Mouse (Mus musculus) CH12.LX (cell line): ENCODE data around the gene Qser1. TPM values are rescaled to one million over a fixed set of nuclear protein-coding genes. Genes with fewer than 3 reads are reported as not detected.

Experiments
- DNase-seq: peaks from one replicate; pipeline ENCODE4 v3.0.0-alpha.2; 2013; ENCODE audit errors: extremely low read depth
- H3K27ac ChIP-seq: 2 replicates; pipeline ENCODE4 v1.5.1; 2012; ENCODE audit warnings: low read depth, mild to moderate bottlenecking, control low read depth, moderate library complexity; ENCODE audit not compliant: insufficient read depth
- H3K27me3 ChIP-seq: replicated peaks from 2 replicates; pipeline ENCODE3; 2012; ENCODE audit warnings: inconsistent platforms
- H3K36me3 ChIP-seq, 2 experiments: replicated peaks in 1 of 2; 2 replicates each; pipeline versions ENCODE3 to v1.6.1; 2012; ENCODE audit warnings: inconsistent platforms in 1 of 2, low read length in 1 of 2, mild to moderate bottlenecking in 1 of 2, mixed read lengths in 1 of 2, moderate library complexity in 1 of 2; ENCODE audit not compliant: control insufficient read depth in 1 of 2, insufficient read depth in 1 of 2
- H3K4me1 ChIP-seq, 2 experiments: 2 replicates each; pipeline ENCODE4 v1.6.1; 2012; ENCODE audit warnings: inconsistent platforms in 1 of 2, moderate library complexity in 1 of 2; ENCODE audit not compliant: insufficient read depth in 2 of 2, control insufficient read depth in 1 of 2
- H3K4me2 ChIP-seq: 2 replicates; pipeline ENCODE4 v1.6.1; 2012; ENCODE audit warnings: low read depth, mild to moderate bottlenecking, control low read depth; ENCODE audit not compliant: poor library complexity, insufficient read depth, severe bottlenecking
- H3K4me3 ChIP-seq, 3 experiments: fragments of 150-350 bp in 1 of 3; sonication (generic) in 1 of 3; replicated peaks in 1 of 3; 2 replicates each; pipeline versions ENCODE3 to v1.5.1; 2011 to 2012; ENCODE audit warnings: low read depth in 2 of 3, low read length in 2 of 3, mild to moderate bottlenecking in 2 of 3, moderate library complexity in 2 of 3, control low read depth in 1 of 3, improper control_type of control experiment in 1 of 3, inconsistent platforms in 1 of 3, mixed read lengths in 1 of 3; ENCODE audit not compliant: poor library complexity in 1 of 3
- H3K79me2 ChIP-seq: replicated peaks from 2 replicates; pipeline ENCODE4 v1.6.1; 2012; ENCODE audit warnings: mild to moderate bottlenecking, moderate library complexity; ENCODE audit not compliant: control insufficient read depth, poor library complexity, insufficient read depth, severe bottlenecking; ENCODE audit errors: extremely low read depth
- H3K9ac ChIP-seq: 2 replicates; pipeline ENCODE4 v1.6.1; 2012; ENCODE audit warnings: low read depth, mild to moderate bottlenecking, control low read depth, moderate library complexity; ENCODE audit not compliant: insufficient read depth
- H3K9me3 ChIP-seq: replicated peaks from 2 replicates; pipeline ENCODE3; 2012; ENCODE audit warnings: low read length, inconsistent platforms, mixed read lengths
- CHD1 ChIP-seq: IDR thresholded peaks from 2 replicates; pipeline ENCODE4 v1.6.1; 2012; ENCODE audit warnings: low read depth, low read length, improper control_type of control experiment, inconsistent platforms
- CTCF ChIP-seq, 2 experiments: IDR thresholded peaks in 1 of 2; conservative IDR thresholded peaks in 1 of 2; 2 replicates each; pipeline ENCODE4 v1.5.1; 2011 to 2012; ENCODE audit warnings: low read depth in 2 of 2, low read length in 2 of 2, improper control_type of control experiment in 1 of 2, inconsistent platforms in 1 of 2, mild to moderate bottlenecking in 1 of 2, moderate library complexity in 1 of 2
- E2F4 ChIP-seq: IDR thresholded peaks from 2 replicates; pipeline ENCODE4 v1.6.1; 2011; ENCODE audit warnings: low read depth, low read length, improper control_type of control experiment; ENCODE audit not compliant: insufficient replicate concordance
- ELF1 ChIP-seq: IDR thresholded peaks from 2 replicates; pipeline ENCODE4 v1.6.1; 2014; ENCODE audit warnings: low read depth, mild to moderate bottlenecking, inconsistent platforms, low read length, improper control_type of control experiment
- ETS1 ChIP-seq: conservative IDR thresholded peaks from 2 replicates; pipeline ENCODE4 v1.6.1; 2012; ENCODE audit warnings: low read depth, mild to moderate bottlenecking, inconsistent platforms, low read length, improper control_type of control experiment, moderate library complexity
- GABPA ChIP-seq: IDR thresholded peaks from 2 replicates; pipeline ENCODE4 v1.6.1; 2012; ENCODE audit warnings: low read depth, low read length, improper control_type of control experiment, inconsistent platforms; ENCODE audit not compliant: insufficient replicate concordance
- IRF4 ChIP-seq: IDR thresholded peaks from 2 replicates; pipeline ENCODE4 v1.6.1; 2014; ENCODE audit warnings: low read depth, mild to moderate bottlenecking, inconsistent platforms, low read length, improper control_type of control experiment
- JUN ChIP-seq: IDR thresholded peaks from 2 replicates; pipeline ENCODE4 v1.6.1; 2011; ENCODE audit warnings: low read depth, mild to moderate bottlenecking, low read length, improper control_type of control experiment, moderate library complexity; ENCODE audit not compliant: insufficient read depth
- JUND ChIP-seq: conservative IDR thresholded peaks from 2 replicates; pipeline ENCODE4 v1.6.1; 2011; ENCODE audit warnings: low read depth, low read length, improper control_type of control experiment
- KAT2A ChIP-seq: IDR thresholded peaks from 2 replicates; pipeline ENCODE4 v1.6.1; 2012; ENCODE audit warnings: low read length, improper control_type of control experiment, inconsistent platforms; ENCODE audit not compliant: insufficient replicate concordance
- MAFK ChIP-seq: IDR thresholded peaks from 2 replicates; pipeline ENCODE4 v1.6.1; 2011; ENCODE audit warnings: low read length, improper control_type of control experiment; ENCODE audit not compliant: insufficient replicate concordance
- MAX ChIP-seq: IDR thresholded peaks from 2 replicates; pipeline ENCODE4 v1.6.1; 2011; ENCODE audit warnings: low read length, improper control_type of control experiment
- MAZ ChIP-seq: IDR thresholded peaks from 2 replicates; pipeline ENCODE4 v1.6.1; 2012; ENCODE audit warnings: low read depth, mild to moderate bottlenecking, inconsistent platforms, low read length, improper control_type of control experiment, moderate library complexity
- MEF2A ChIP-seq: IDR thresholded peaks from 2 replicates; pipeline ENCODE4 v1.6.1; 2014; ENCODE audit warnings: low read depth, mild to moderate bottlenecking, inconsistent platforms, low read length, improper control_type of control experiment, borderline replicate concordance
- MXI1 ChIP-seq: IDR thresholded peaks from 2 replicates; pipeline ENCODE4 v1.6.1; 2011; ENCODE audit warnings: mild to moderate bottlenecking, low read depth, low read length, improper control_type of control experiment
- MYC ChIP-seq: IDR thresholded peaks from 2 replicates; pipeline ENCODE4 v1.6.1; 2011; ENCODE audit warnings: low read depth, mild to moderate bottlenecking, improper control_type of control experiment, low read length
- NELFE ChIP-seq: IDR thresholded peaks from 2 replicates; pipeline ENCODE4 v1.6.1; 2011; ENCODE audit warnings: low read depth, low read length, improper control_type of control experiment
- NRF1 ChIP-seq: IDR thresholded peaks from 2 replicates; pipeline ENCODE4 v1.6.1; 2014; ENCODE audit warnings: low read depth, mild to moderate bottlenecking, inconsistent platforms, low read length, improper control_type of control experiment, moderate library complexity
- PAX5 ChIP-seq: IDR thresholded peaks from 2 replicates; pipeline ENCODE4 v1.6.1; 2012; ENCODE audit warnings: low read length, inconsistent platforms, mixed read lengths
- POLR2AphosphoS2 ChIP-seq: IDR thresholded peaks from 2 replicates; pipeline ENCODE4 v1.6.1; 2011; ENCODE audit warnings: low read depth, low read length, improper control_type of control experiment
- RAD21 ChIP-seq: IDR thresholded peaks from 2 replicates; pipeline ENCODE4 v1.6.1; 2011; ENCODE audit warnings: low read depth, mild to moderate bottlenecking, low read length, improper control_type of control experiment, moderate library complexity
- RCOR1 ChIP-seq: conservative IDR thresholded peaks from 2 replicates; pipeline ENCODE4 v1.6.1; 2012; ENCODE audit warnings: low read depth, mild to moderate bottlenecking, inconsistent platforms, low read length, improper control_type of control experiment
- SIN3A ChIP-seq: IDR thresholded peaks from 2 replicates; pipeline ENCODE4 v1.6.1; 2012; ENCODE audit warnings: low read length, improper control_type of control experiment, inconsistent platforms
- SMC3 ChIP-seq: IDR thresholded peaks from 2 replicates; pipeline ENCODE4 v1.6.1; 2011; ENCODE audit warnings: low read depth, low read length, improper control_type of control experiment
- TBP ChIP-seq: conservative IDR thresholded peaks from 2 replicates; pipeline ENCODE4 v1.6.1; 2011; ENCODE audit warnings: low read depth, low read length, improper control_type of control experiment
- UBTF ChIP-seq: IDR thresholded peaks from 2 replicates; pipeline ENCODE4 v1.6.1; 2012; ENCODE audit warnings: low read depth, mild to moderate bottlenecking, inconsistent platforms, low read length, improper control_type of control experiment, moderate library complexity
- USF1 ChIP-seq: IDR thresholded peaks from 2 replicates; pipeline ENCODE4 v1.6.1; 2014; ENCODE audit warnings: low read depth, mild to moderate bottlenecking, inconsistent platforms, low read length, improper control_type of control experiment
- USF2 ChIP-seq: conservative IDR thresholded peaks from 2 replicates; pipeline ENCODE4 v1.6.1; 2011; ENCODE audit warnings: low read depth, low read length, improper control_type of control experiment
- ZC3H11A ChIP-seq: IDR thresholded peaks from 2 replicates; pipeline ENCODE4 v1.6.1; 2012; ENCODE audit warnings: low read depth, mild to moderate bottlenecking, inconsistent platforms, low read length, improper control_type of control experiment
- ZKSCAN1 ChIP-seq: IDR thresholded peaks from 2 replicates; pipeline ENCODE4 v1.6.1; 2012; ENCODE audit warnings: low read depth, inconsistent platforms, low read length, improper control_type of control experiment, borderline replicate concordance
- ZMIZ1 ChIP-seq: IDR thresholded peaks from 2 replicates; pipeline ENCODE4 v1.6.1; 2012; ENCODE audit warnings: low read depth, mild to moderate bottlenecking, inconsistent platforms, low read length, improper control_type of control experiment
- ZNF384 ChIP-seq: IDR thresholded peaks from 2 replicates; pipeline ENCODE4 v1.6.1; 2012; ENCODE audit warnings: low read depth, low read length, improper control_type of control experiment, inconsistent platforms
- dilution Hi-C: fragments of 300-500 bp; cut with MboI; formaldehyde crosslinking; loops from 2 replicates; pipeline ENCODE4 v1.14.3; 2020; ENCODE audit warnings: low sequenced_read_pairs; ENCODE audit not compliant: extremely low pct_unique_long_range_greater_than_20kb, extremely low pct_ligation_motif_present
- in situ Hi-C: fragments of 300-500 bp; cut with MboI; formaldehyde crosslinking; loops from 3 replicates; pipeline ENCODE4 v1.14.3; 2019; ENCODE audit warnings: low sequenced_read_pairs, low pct_ligation_motif_present, low pct_unique_long_range_greater_than_20kb, mixed read lengths
- polyA plus RNA-seq: library from polyadenylated mRNA; unstranded; fragments of >175 nt; gene quantifications from 2 replicates; pipeline ENCODE4 v1.2.1, GENCODE M21; 2012; ENCODE audit warnings: low read depth; ENCODE audit not compliant: insufficient read length
- total RNA-seq, 2 experiments: library from RNA; depleted of rRNA; stranded (reverse); fragments of 300-350 nt in 1 of 2; fragments of >200 nt in 1 of 2; gene quantifications; 2 replicates each; pipeline ENCODE4 v1.2.3; 2012 to 2014

Gene Qser1
- total and polyA plus RNA-seq, 3 experiments, result 3.7 to 10.2 (median 6.8) TPM

DNA sequence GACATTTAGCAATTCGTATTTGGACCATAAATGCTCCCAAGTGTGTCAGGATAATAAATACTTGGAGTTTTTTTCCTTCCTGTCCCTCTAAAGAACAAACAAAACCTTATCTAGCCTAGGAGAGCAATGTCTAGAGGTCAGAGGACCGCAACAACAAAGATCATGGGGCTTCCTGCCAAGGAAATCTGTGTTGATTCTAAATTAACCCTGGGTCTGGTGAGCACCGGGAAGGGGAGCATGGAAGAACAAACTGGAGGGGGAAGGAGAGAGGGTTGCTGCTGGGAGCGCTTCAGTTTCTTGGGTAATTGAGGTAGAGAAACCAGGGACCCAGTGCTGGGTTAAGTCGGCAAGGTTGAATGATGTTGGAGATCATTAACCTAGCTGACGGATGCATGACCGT lies 73.4 kb downstream of the Qser1 start:
- Histone ChIP-seq H3K36me3 (no peaks in the 10 kb centered on the region), H3K27me3 (no peaks in the 10 kb centered on the region), H3K4me2 (peak overlapping the region; percentile 69), H3K79me2 (no peaks in the 10 kb centered on the region), H3K9me3 (no peaks in the 10 kb centered on the region)
- DNase-seq, result no peak
- no peak for TF ChIP-seq SMC3
- no peak for TF ChIP-seq ZNF384
- no peak for TF ChIP-seq PAX5
- TF ChIP-seq MAX, result no peak
- no peak for TF ChIP-seq ZMIZ1
- TF ChIP-seq SIN3A, result no peak
- TF ChIP-seq KAT2A, result no peak
- TF ChIP-seq MAFK, result no peak
- no peak for TF ChIP-seq MXI1
- no peak for TF ChIP-seq RAD21
- TF ChIP-seq NRF1, result no peak
- no peak for TF ChIP-seq ZKSCAN1
- no peak for TF ChIP-seq RCOR1
- no peak for TF ChIP-seq MEF2A
- no peak for TF ChIP-seq CTCF (conservative IDR thresholded peaks at IDR 0.05 in 1 of 2, IDR thresholded peaks at IDR 0.05 in 1 of 2; ENCODE audit: low read depth in 2 of 2, low read length in 2 of 2)
- no peak for TF ChIP-seq MAZ
- TF ChIP-seq TBP, result no peak
- TF ChIP-seq, all 38 proteins: peak for 0
- peaks cover 3 to 11% of the 10 kb centered on the region in 2 experiments for H3K4me1 ChIP-seq
- H3K9ac ChIP-seq, result no peak overlapping the region
- no peak overlapping the region for H3K27ac ChIP-seq
- peak overlapping the region in 1 of 3 experiments; percentile 85 for H3K4me3 ChIP-seq
- dilution Hi-C loops (no loop called here), in situ Hi-C loops (loop anchor here (10.0 kb wide), 1 partner anchor 58 kb away; no protein-coding TSS in a partner anchor)

DNA sequence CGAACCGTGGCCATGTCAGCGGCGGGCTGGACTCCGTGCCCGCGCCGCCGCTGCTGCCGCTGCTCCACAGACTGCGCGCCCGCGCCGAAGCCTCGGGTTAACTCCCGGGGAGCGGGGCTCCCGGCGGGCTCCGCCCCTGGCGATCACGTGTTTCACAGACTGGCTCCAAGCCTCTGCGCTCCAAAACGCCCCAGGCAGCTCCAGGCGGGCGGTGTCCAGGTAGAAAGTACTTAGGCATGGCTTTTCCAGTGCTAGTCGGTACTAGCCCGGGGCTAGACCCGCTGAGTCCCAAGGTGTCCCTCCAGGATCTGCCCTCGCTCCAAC lies 73.9 kb downstream of the Qser1 start, which contains the start of gene Depdc7:
Gene Depdc7, minus strand, starts transcription at position 138 of the 324 bp plus-strand sequence.
- no peaks in the 10 kb centered on the region for H3K36me3 ChIP-seq
- in situ Hi-C loops (loop anchor here (10.0 kb wide), 1 partner anchor 58 kb away; no protein-coding TSS in a partner anchor), dilution Hi-C loops (no loop called here)
- peak within 1 kb of the TSS; percentile 69 for H3K4me2 ChIP-seq
- H3K4me3 ChIP-seq, result peak within 1 kb of the TSS; percentile 35 to 85 (median 38)
- H3K27me3 ChIP-seq, result no peaks in the 10 kb centered on the region
- no peak within 1 kb of the TSS for H3K27ac ChIP-seq
- H3K9ac ChIP-seq, result peak within 1 kb of the TSS; percentile 59
- H3K9me3 ChIP-seq, result no peaks in the 10 kb centered on the region
- peaks cover 3 to 11% of the 10 kb centered on the region in 2 experiments for H3K4me1 ChIP-seq
- DNase-seq, result no peak
- no peaks in the 10 kb centered on the region for H3K79me2 ChIP-seq
- TF ChIP-seq E2F4, result no peak
- no peak for TF ChIP-seq CTCF (conservative IDR thresholded peaks at IDR 0.05 in 1 of 2, IDR thresholded peaks at IDR 0.05 in 1 of 2; ENCODE audit: low read depth in 2 of 2, low read length in 2 of 2)
- no peak for TF ChIP-seq ETS1
- peak; percentile 79 for TF ChIP-seq USF1
- no peak for TF ChIP-seq ELF1
- no peak for TF ChIP-seq JUN
- TF ChIP-seq KAT2A, result no peak
- 0 out of 2 replicates have a peak, but pooled peaks have one; percentile 35 for TF ChIP-seq ZMIZ1
- TF ChIP-seq UBTF, result 0 out of 2 replicates have a peak, but pooled peaks have one; percentile 27
- peak; percentile 48; the same call in 1 of the 2 replicates for TF ChIP-seq NELFE
- no peak for TF ChIP-seq IRF4
- no peak for TF ChIP-seq GABPA
- TF ChIP-seq NRF1, result peak; percentile 52; the same call in 1 of the 2 replicates
- no peak for TF ChIP-seq ZC3H11A
- no peak for TF ChIP-seq MYC
- no peak for TF ChIP-seq POLR2AphosphoS2
- no peak for TF ChIP-seq ZKSCAN1
- TF ChIP-seq JUND, result no peak
- TF ChIP-seq USF2, result peak; percentile 65
- TF ChIP-seq CHD1, result no peak
- TF ChIP-seq TBP, result no peak
- TF ChIP-seq MEF2A, result no peak
- TF ChIP-seq RAD21, result no peak
- TF ChIP-seq MAX, result peak; percentile 78
- TF ChIP-seq SIN3A, result no peak
